Mouse (Mus musculus): ENCODE results near the gene 9930022D16Rik.

DNA sequence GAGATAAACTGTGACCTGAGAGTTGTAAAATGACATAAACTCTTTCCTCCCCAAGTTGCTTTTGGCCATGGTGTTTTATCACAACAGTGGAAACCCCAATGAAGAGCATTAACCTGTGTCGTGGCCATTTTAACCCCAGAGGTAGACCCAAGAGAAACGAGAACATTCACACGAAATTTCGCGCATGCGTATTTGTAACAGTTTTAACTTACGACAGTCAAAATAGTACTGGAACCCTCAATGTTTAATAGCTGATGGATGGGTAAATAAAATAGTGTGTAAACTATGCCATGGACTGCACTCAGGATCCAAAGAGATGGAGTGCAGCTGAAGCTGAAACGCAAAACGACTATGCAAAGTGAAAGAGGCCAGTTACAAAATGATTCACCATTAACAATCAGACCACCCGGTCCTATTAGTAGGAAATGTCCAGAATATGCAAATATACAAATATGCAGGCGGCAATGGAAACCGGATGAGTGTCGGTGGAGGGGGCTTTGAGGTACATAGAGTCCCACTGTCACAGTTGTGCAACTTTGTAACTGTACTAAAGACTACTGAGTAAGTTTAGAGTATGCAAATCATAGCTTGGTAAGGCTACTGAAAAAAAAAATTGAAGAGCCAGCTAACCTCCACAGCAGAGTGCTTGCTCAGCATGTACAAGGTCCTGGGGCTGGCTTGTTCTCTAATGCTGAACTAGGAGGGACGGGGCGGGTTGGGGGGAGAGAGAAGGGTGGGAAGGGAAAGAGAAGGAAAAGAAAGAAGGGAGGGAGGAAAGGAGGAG lies 3.3 kb upstream of the 9930022D16Rik start:
- TF ChIP-seq POLR2A (IDR thresholded peaks at IDR 0.05; ENCODE audit: low read depth, low read length), result no peak
- TF ChIP-seq CTCF (conservative IDR thresholded peaks at IDR 0.05; ENCODE audit: insufficient read depth, insufficient read length, low read depth, low read length), result no peak
